Mouse (Mus musculus) monocyte, adult 5-6 weeks (primary cell): Measurements from ENCODE around the gene Dusp5. TPM values are rescaled to one million over a fixed set of nuclear protein-coding genes. Genes with fewer than 3 reads are reported as not detected.

Experiments used
- ATAC-seq: fragments of 153-309, 156-312 bp; replicated peaks from 2 replicates; pipeline ENCODE4 v1.8.0; 2017; ENCODE audit warnings: mild to moderate bottlenecking; ENCODE audit not compliant: low TSS enrichment, insufficient number of reproducible peaks, severe bottlenecking, poor library complexity, low FRiP score
- total RNA-seq: library from RNA; stranded (forward); fragments of 200-1000, 200-491, 200-594 nt; gene quantifications from 3 replicates; pipeline ENCODE4 v1.2.3, GENCODE M21; 2017

The Dusp5 gene
- total RNA-seq, 1 experiment from 2014 or later, result 376 TPM

DNA sequence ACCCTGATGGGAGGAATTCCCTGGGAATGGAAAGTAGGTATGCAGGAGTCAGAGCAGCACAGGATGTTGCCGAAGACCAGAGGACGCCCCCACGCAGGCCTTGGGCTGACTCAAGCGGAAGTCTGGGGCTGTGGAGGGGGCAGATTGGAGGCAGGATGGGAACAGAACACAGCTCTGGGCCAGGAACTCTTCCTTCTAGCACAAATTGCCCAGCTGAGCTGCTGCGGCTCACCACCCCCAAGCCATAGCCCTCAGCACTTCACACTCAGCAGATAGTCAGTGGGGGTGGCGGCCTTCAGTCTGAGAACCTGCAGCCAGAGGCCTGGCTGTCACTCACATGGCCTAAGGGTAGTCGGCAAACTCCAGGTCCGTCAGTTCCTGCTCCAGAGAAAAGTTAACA lies 21.4 kb upstream of the Dusp5 start:
- no peak for ATAC-seq

- no peak for ATAC-seq
Observed at GRCm38 (mm10) chr19:53511244-53511934, 17.5 kb upstream of the Dusp5 start.

DNA sequence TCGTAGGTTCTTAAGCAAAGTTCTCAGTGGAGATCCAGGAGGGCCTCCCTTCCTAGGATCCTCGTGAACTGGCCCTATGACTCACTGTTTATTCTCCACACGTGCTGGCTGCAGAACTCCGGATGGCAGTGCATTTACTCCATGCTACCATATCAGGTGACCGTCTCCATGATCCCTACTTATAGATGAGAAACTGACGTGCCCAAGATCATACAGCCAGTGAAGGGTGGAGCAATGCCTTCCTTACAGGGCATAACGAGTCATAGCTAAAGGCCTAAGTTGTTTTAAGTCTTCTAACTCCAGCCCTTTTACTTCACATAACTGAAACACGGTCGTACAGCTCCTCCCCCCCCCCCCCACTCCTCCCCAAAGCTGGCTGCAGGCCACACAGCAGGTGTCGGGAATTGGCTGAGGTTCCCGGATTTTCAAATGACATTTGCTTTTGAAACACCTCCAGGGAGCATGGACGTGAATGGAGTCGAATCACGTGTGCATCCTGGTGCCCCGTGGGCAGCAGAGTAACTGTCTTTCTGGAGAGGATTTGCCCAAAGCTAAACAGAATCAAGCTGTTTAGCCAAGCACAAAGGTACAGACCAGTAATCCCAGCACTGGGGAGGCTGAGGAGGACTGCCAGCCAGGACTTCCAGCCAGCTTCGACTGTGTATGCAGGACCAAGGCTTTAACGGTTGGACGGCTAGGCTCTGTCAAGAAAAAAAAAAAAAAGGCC lies 11.4 kb upstream of the Dusp5 start:
- ATAC-seq, result no peak

GRCm38 (mm10) chr19:53519549-53519948 lies 9.4 kb upstream of the Dusp5 start:
- no peak for ATAC-seq

- ATAC-seq, result no peak
Observed at GRCm38 (mm10) chr19:53519981-53520380, 8.9 kb upstream of the Dusp5 start.

GRCm38 (mm10) chr19:53521137-53521795 lies 7.6 kb upstream of the Dusp5 start:
- no peak for ATAC-seq

DNA sequence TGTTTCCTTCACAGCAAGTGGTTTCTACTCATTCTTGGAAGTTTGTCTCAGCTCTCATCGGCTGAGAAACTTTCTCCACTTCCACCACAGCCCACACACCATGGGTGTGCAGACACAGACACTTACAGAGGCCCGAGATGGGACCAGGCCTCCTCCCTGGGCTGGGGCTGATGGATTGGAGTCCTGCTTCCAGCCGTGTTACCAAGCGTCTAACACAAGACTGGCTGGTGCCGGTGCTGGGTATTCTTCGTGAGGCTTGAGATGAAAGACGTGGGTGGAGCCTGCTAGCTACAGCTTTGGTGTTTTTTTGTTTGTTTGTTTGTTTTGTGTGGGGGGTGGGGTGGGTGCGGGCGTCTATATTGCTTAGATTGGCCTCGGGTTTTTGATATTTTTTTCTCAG lies 1.4 kb upstream of the Dusp5 start:
- no peak for ATAC-seq

- no peak for ATAC-seq
Observed at GRCm38 (mm10) chr19:53528131-53528621, 733 bp upstream of the Dusp5 start.

DNA sequence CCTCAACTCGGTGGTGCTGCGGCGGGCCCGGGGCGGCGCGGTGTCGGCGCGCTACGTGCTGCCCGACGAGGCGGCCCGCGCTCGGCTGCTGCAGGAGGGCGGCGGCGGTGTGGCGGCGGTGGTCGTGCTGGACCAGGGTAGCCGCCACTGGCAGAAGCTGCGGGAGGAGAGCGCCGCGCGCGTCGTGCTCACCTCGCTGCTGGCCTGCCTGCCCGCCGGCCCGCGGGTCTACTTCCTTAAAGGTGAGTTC lies 471 bp downstream of the Dusp5 start:
- ATAC-seq, result no peak

GRCm38 (mm10) chr19:53529705-53530562 lies 1.0 kb downstream of the Dusp5 start:
- peak; percentile 40 for ATAC-seq

DNA sequence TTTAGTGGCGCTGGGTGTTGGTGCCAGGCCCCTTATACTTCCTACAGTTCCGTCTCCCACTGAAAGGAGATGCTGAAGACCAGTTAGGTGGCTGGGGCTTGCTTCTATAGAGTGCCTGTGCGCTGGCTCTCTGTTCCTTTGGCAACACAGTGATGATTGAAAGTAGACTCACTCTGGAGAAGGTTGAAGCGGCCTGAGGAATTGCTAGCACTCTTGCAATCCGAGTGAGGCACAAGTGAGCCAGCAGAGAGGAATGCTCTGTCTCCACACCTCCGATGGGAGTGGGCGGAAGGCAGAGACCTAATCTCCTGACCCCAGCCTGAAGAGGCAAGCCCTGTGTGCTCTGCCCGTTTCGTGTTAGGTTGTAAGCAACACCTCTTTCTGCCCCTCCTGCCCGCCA lies 2.5 kb downstream of the Dusp5 start:
- ATAC-seq, result no peak

DNA sequence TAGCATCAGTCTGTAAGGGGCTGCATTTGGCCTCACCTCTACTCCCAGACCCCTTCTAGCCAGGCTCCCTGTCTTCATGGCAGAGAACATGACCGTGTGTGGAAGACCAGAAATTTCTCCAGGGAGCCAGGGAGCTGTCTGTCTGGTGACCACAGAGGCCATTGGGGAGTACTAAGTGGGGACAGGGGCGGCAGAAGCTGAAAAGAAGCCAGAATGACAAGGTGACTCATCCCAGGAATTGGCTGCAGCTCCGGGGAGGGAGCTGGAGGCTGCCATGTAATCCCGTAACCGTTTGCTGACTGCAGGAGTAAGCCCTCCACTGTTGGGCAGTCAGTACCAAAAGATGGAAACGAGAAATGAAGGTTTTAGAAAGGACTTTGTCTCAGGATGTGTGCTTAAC lies 3.1 kb downstream of the Dusp5 start:
- no peak for ATAC-seq

DNA sequence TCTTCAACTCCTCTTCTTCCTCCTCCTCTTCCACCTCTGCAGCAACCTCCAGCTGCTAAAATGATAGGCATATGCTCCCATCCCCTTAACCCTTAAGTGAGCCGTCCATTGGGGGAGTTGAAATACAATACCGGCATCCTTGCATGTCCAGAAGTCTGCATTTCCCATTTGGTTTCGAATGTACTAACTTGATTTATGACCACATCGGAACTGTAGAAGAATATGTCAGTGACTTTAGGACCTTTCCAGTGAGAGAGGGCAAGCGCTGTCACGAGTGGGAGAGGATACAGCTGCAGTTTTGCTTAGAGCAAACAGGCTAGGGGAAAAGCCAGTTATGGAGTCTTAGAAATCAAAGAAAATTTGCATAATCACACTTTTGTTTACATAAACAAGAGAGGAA lies 3.8 kb downstream of the Dusp5 start:
- ATAC-seq, result no peak

- no peak for ATAC-seq
Observed at GRCm38 (mm10) chr19:53533236-53533635, 4.3 kb downstream of the Dusp5 start.

DNA sequence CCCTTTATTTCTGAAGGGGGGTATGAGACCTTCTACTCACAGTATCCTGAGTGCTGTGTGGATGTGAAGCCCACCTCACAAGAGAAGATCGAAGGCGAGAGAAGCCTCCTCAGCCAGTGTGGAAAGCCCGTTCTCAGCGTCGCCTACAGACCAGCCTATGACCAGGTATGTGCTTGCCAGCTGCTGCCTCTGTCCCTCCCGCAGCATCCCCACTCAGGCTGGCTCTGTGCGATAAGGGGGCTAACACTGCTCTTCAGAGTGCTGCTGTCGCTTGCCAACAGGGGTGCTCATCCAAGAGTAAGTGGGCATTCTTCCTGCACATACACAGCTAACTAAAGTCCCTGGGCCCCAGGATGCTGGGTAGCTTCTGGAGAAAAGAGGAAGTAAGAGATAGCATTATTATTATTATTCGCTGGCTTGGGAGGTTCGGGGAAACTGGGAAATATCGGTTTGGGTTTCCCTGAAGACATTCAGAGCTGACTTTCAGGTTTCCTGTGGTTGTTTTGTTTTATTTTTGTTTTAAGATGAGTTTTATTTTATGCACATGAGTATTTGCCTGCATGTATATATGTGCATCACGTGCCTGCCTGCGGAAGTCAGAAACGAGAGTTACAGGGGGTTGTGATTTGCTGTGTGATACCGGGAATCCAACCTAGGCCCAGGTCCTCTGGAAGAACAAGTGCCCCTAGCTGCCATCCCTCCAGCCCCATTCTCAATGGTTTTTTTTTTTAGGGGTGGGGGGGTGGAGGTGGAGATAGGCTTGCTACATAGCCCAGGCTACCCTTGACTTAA lies 5.1 kb downstream of the Dusp5 start:
- no peak for ATAC-seq

DNA sequence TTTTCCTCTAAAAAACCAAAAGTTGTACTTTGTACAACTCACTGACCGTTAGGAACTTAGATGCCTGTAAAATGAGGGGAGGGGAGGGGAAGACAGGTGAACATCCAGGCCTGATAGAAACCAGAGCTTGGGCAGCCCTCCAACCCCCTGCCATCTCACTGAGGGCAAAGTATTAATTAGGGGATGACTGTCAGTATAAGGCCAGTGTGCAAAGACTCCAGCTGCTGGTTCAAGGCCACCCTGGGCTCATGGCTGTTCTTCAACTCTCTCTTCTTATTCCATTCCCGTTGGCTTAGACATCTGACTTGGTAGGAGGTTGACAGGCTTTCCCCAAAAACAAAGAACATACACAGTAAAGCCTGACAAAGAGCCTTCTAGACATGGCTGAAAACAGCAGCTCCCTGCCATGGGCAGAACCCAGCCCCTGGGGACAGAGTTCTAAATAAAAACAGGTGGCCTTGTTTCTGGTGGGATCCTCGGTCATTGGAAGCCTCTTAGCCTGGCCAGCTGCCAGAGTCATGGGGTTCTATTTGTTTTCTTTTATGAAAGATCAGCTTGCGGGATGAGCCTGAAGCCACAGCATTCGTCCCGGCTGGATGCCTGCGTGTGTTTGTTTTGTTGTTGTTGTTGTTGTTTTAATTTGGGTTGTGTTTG lies 6.0 kb downstream of the Dusp5 start:
- no peak for ATAC-seq

DNA sequence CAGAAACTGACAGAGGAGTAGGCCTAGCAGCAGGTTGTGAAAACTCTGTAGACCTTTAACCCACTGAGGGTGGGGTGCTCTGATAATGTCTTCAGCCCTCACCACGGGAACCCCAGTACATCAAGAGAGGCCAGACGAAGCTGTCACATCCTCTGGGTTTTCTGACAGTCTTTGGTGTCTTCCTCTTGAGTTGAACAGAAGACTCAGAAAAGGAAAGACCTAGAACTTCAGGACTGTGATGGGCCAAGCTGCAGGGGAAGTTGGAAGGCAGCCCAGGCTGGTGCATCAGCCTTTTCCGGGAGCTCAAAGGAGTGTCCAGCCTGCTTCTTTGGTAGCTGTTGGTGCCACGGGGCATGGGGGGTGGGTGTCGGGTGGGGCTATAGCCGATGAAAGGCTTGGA lies 6.5 kb downstream of the Dusp5 start:
- no peak for ATAC-seq

- no peak for ATAC-seq
Observed at GRCm38 (mm10) chr19:53536251-53536650, 7.3 kb downstream of the Dusp5 start.
